Mouse (Mus musculus): Measurements from ENCODE around the gene Gm49378.

DNA sequence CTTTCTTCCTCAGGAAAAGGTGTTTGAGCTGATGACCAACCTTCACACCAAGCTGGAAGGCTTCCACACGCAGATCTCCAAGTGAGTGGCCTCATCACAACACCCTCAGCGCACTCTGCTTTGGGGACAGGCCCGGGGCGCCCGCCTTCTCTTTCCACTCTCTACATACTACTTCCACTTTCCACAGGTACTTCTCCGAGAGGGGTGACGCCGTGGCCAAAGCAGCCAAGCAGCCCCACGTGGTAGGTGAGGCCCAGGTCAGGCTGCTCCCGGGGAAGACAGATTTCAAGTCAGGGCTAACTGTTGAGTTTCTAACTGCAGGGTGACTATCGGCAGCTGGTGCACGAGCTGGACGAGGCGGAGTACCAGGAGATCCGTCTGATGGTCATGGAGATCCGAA lies 57.0 kb downstream of the Gm49378 start:
- no peak for TF ChIP-seq CTCF (IDR thresholded peaks at IDR 0.05; ENCODE audit: low read depth, low read length)
- no peak for TF ChIP-seq TAL1 (conservative IDR thresholded peaks at IDR 0.05; ENCODE audit: low read depth, low read length)
- no peak for TF ChIP-seq GATA1 (IDR thresholded peaks at IDR 0.05; ENCODE audit: borderline replicate concordance, low read length)
- TF ChIP-seq POLR2AphosphoS5 (IDR thresholded peaks at IDR 0.05; ENCODE audit: insufficient replicate concordance, low read depth, low read length) = no peak
- no peak for TF ChIP-seq GATA2 (IDR thresholded peaks at IDR 0.05; ENCODE audit: borderline replicate concordance, low read depth, low read length)
